Mouse (Mus musculus): Measurements from ENCODE around the gene Ppp1r14b. TPM values are rescaled to one million over a fixed set of nuclear protein-coding genes. Genes with fewer than 3 reads are reported as not detected.

Gene Ppp1r14b
- polyA plus RNA-seq, 1 experiment: 151 TPM

- peaks cover 30% of the 10 kb centered on the region for H3K36me3 ChIP-seq (ENCODE audit: control insufficient read depth, insufficient read depth, low read length, poor library complexity, severe bottlenecking)
- no peak overlapping the region for H3K9ac ChIP-seq (ENCODE audit: low read depth, poor library complexity, severe bottlenecking)
- H3K4me1 ChIP-seq (ENCODE audit: control insufficient read depth, insufficient read depth, low read length): no peaks in the 10 kb centered on the region
- no peak overlapping the region for H3K27ac ChIP-seq (ENCODE audit: insufficient read depth, low read length)
- H3K9me3 ChIP-seq (replicated peaks; ENCODE audit: control insufficient read depth, insufficient read depth, low read length, poor library complexity, severe bottlenecking): no peaks in the 10 kb centered on the region
- TF ChIP-seq POLR2A (IDR thresholded peaks at IDR 0.05; ENCODE audit: insufficient read depth, low read length): no peak
- no peak for TF ChIP-seq CTCF (IDR thresholded peaks at IDR 0.05; ENCODE audit: low read depth, low read length)
- no peak overlapping the region for H3K4me3 ChIP-seq (ENCODE audit: low read depth, low read length)
- no peaks in the 10 kb centered on the region for H3K27me3 ChIP-seq (ENCODE audit: control insufficient read depth, insufficient read depth, low read length, poor library complexity, severe bottlenecking)
Observed at GRCm38 (mm10) chr19:7017541-7018457, 43.0 kb downstream of the Ppp1r14b start.

DNA sequence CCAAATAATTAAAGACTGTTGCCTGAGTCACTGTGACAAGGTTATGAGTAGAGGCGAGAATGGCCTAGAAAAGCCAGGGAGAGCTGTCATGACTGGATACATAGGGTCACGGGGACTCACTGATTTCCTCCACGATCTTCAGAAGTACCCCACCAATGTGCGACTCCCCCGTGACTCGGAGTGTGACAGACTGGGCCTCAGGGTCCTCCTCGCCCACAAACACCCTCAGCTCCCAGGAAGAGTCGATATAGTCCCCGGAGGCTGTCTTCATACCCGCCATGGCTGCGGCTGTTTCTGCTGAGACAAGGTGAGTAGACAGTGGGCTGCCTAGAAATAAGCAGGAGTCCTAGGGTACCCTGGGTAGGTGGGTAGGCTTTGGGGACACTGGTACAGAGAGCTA is 43.8 kb downstream of the Ppp1r14b start:
- no peaks in the 10 kb centered on the region for H3K9me3 ChIP-seq (replicated peaks; ENCODE audit: control insufficient read depth, insufficient read depth, low read length, poor library complexity, severe bottlenecking)
- H3K27me3 ChIP-seq (ENCODE audit: control insufficient read depth, insufficient read depth, low read length, poor library complexity, severe bottlenecking): no peaks in the 10 kb centered on the region
- TF ChIP-seq CTCF (IDR thresholded peaks at IDR 0.05; ENCODE audit: low read depth, low read length) (no peak), EP300 (IDR thresholded peaks at IDR 0.05; ENCODE audit: insufficient read depth, low read depth, low read length) (no peak), POLR2A (IDR thresholded peaks at IDR 0.05; ENCODE audit: insufficient read depth, low read length) (no peak)
- H3K9ac ChIP-seq (ENCODE audit: low read depth, poor library complexity, severe bottlenecking): no peak overlapping the region
- peaks cover 37% of the 10 kb centered on the region for H3K36me3 ChIP-seq (ENCODE audit: control insufficient read depth, insufficient read depth, low read length, poor library complexity, severe bottlenecking)
- H3K4me1 ChIP-seq (ENCODE audit: control insufficient read depth, insufficient read depth, low read length): no peaks in the 10 kb centered on the region
- H3K27ac ChIP-seq (ENCODE audit: insufficient read depth, low read length): no peak overlapping the region
- H3K4me3 ChIP-seq (ENCODE audit: low read depth, low read length): no peak overlapping the region

- Histone ChIP-seq H3K36me3 (ENCODE audit: control insufficient read depth, insufficient read depth, low read length, poor library complexity, severe bottlenecking) (peaks cover 44% of the 10 kb centered on the region), H3K9ac (ENCODE audit: low read depth, poor library complexity, severe bottlenecking) (no peak within 1 kb of the TSS), H3K4me1 (ENCODE audit: control insufficient read depth, insufficient read depth, low read length) (no peaks in the 10 kb centered on the region), H3K4me3 (ENCODE audit: low read depth, low read length) (no peak within 1 kb of the TSS), H3K9me3 (replicated peaks; ENCODE audit: control insufficient read depth, insufficient read depth, low read length, poor library complexity, severe bottlenecking) (no peaks in the 10 kb centered on the region), H3K27me3 (ENCODE audit: control insufficient read depth, insufficient read depth, low read length, poor library complexity, severe bottlenecking) (no peaks in the 10 kb centered on the region), H3K27ac (ENCODE audit: insufficient read depth, low read length) (no peak within 1 kb of the TSS)
- no peak for TF ChIP-seq EP300 (IDR thresholded peaks at IDR 0.05; ENCODE audit: insufficient read depth, low read depth, low read length)
- TF ChIP-seq CTCF (IDR thresholded peaks at IDR 0.05; ENCODE audit: low read depth, low read length): no peak
- TF ChIP-seq POLR2A (IDR thresholded peaks at IDR 0.05; ENCODE audit: insufficient read depth, low read length): no peak
Observed at GRCm38 (mm10) chr19:7019191-7019590, 44.4 kb downstream of the Ppp1r14b start, which contains the start of gene Fermt3. TSS of gene Fermt3 (minus strand) at chr19:7019469.

GRCm38 (mm10) chr19:7020224-7020641 is 45.5 kb downstream of the Ppp1r14b start:
- H3K27ac ChIP-seq (ENCODE audit: insufficient read depth, low read length): no peak overlapping the region
- H3K9me3 ChIP-seq (replicated peaks; ENCODE audit: control insufficient read depth, insufficient read depth, low read length, poor library complexity, severe bottlenecking): no peaks in the 10 kb centered on the region
- H3K4me3 ChIP-seq (ENCODE audit: low read depth, low read length): no peak overlapping the region
- H3K36me3 ChIP-seq (ENCODE audit: control insufficient read depth, insufficient read depth, low read length, poor library complexity, severe bottlenecking): peaks cover 54% of the 10 kb centered on the region
- TF ChIP-seq POLR2A (IDR thresholded peaks at IDR 0.05; ENCODE audit: insufficient read depth, low read length) (no peak), CTCF (IDR thresholded peaks at IDR 0.05; ENCODE audit: low read depth, low read length) (peak; percentile 60), EP300 (IDR thresholded peaks at IDR 0.05; ENCODE audit: insufficient read depth, low read depth, low read length) (no peak)
- no peaks in the 10 kb centered on the region for H3K27me3 ChIP-seq (ENCODE audit: control insufficient read depth, insufficient read depth, low read length, poor library complexity, severe bottlenecking)
- H3K9ac ChIP-seq (ENCODE audit: low read depth, poor library complexity, severe bottlenecking): no peak overlapping the region
- H3K4me1 ChIP-seq (ENCODE audit: control insufficient read depth, insufficient read depth, low read length): no peaks in the 10 kb centered on the region

Other genes starting within 250 kb of the Ppp1r14b start
- 4.5 and 5.2 TPM in 2 replicates for gene Rps6ka4, start 134.3 kb upstream of the Ppp1r14b start, polyA plus RNA-seq (2011; ENCODE audit: insufficient read depth, insufficient read length, low read depth, missing spikeins)
- 1.1 and 1.9 TPM in 2 replicates for gene Ccdc88b, start 116.8 kb upstream of the Ppp1r14b start, polyA plus RNA-seq (2011; ENCODE audit: insufficient read depth, insufficient read length, low read depth, missing spikeins)
- 109 and 112 TPM in 2 replicates for gene Trmt112, start 65.3 kb upstream of the Ppp1r14b start, polyA plus RNA-seq (2011; ENCODE audit: insufficient read depth, insufficient read length, low read depth, missing spikeins)
- 56.4 and 66.9 TPM in 2 replicates for gene Prdx5, start 64.9 kb upstream of the Ppp1r14b start, polyA plus RNA-seq (2011; ENCODE audit: insufficient read depth, insufficient read length, low read depth, missing spikeins)
- 13.6 and 16.7 TPM in 2 replicates for gene Esrra, start 53.2 kb upstream of the Ppp1r14b start, polyA plus RNA-seq (2011; ENCODE audit: insufficient read depth, insufficient read length, low read depth, missing spikeins)
- 1.4 and 1.8 TPM in 2 replicates for gene Catsperz, start 49.6 kb upstream of the Ppp1r14b start, polyA plus RNA-seq (2011; ENCODE audit: insufficient read depth, insufficient read length, low read depth, missing spikeins)
- gene Kcnk4, start 40.5 kb upstream of the Ppp1r14b start, polyA plus RNA-seq (2011; ENCODE audit: insufficient read depth, insufficient read length, low read depth, missing spikeins): 1.5 TPM in 1 of 2 replicates, not detected in the other
- 14.6 and 16.2 TPM in 2 replicates for gene Bad, start 33.1 kb upstream of the Ppp1r14b start, polyA plus RNA-seq (2011; ENCODE audit: insufficient read depth, insufficient read length, low read depth, missing spikeins)
- gene Gpr137, start 32.5 kb upstream of the Ppp1r14b start, polyA plus RNA-seq (2011; ENCODE audit: insufficient read depth, insufficient read length, low read depth, missing spikeins): 9.0 and 12.8 TPM in 2 replicates
- 42.4 and 45.6 TPM in 2 replicates for gene Plcb3, start 1.5 kb downstream of the Ppp1r14b start, polyA plus RNA-seq (2011; ENCODE audit: insufficient read depth, insufficient read length, low read depth, missing spikeins)
- 40.4 and 45.5 TPM in 2 replicates for gene Fkbp2, start 5.5 kb downstream of the Ppp1r14b start, polyA plus RNA-seq (2011; ENCODE audit: insufficient read depth, insufficient read length, low read depth, missing spikeins)
- 44.7 and 49.1 TPM in 2 replicates for gene Vegfb, start 12.7 kb downstream of the Ppp1r14b start, polyA plus RNA-seq (2011; ENCODE audit: insufficient read depth, insufficient read length, low read depth, missing spikeins)
- 14.8 and 15.8 TPM in 2 replicates for gene Dnajc4, start 17.6 kb downstream of the Ppp1r14b start, polyA plus RNA-seq (2011; ENCODE audit: insufficient read depth, insufficient read length, low read depth, missing spikeins)
- gene Nudt22, start 21.1 kb downstream of the Ppp1r14b start, polyA plus RNA-seq (2011; ENCODE audit: insufficient read depth, insufficient read length, low read depth, missing spikeins): 6.8 and 7.7 TPM in 2 replicates
- gene Trpt1, start 21.2 kb downstream of the Ppp1r14b start, polyA plus RNA-seq (2011; ENCODE audit: insufficient read depth, insufficient read length, low read depth, missing spikeins): 7.3 and 8.4 TPM in 2 replicates
- gene Fermt3, start 44.5 kb downstream of the Ppp1r14b start, polyA plus RNA-seq (2011; ENCODE audit: insufficient read depth, insufficient read length, low read depth, missing spikeins): 0.59 and 1.0 TPM in 2 replicates
- 519 and 544 TPM in 2 replicates for gene Stip1, start 65.0 kb downstream of the Ppp1r14b start, polyA plus RNA-seq (2011; ENCODE audit: insufficient read depth, insufficient read length, low read depth, missing spikeins)
- 6.7 and 7.6 TPM in 2 replicates for gene Macrod1, start 81.8 kb downstream of the Ppp1r14b start, polyA plus RNA-seq (2011; ENCODE audit: insufficient read depth, insufficient read length, low read depth, missing spikeins)
- gene Flrt1, start 130.8 kb downstream of the Ppp1r14b start, polyA plus RNA-seq (2011; ENCODE audit: insufficient read depth, insufficient read length, low read depth, missing spikeins): 0.51 and 0.82 TPM in 2 replicates
- 86.7 and 87.5 TPM in 2 replicates for gene Otub1, start 231.3 kb downstream of the Ppp1r14b start, polyA plus RNA-seq (2011; ENCODE audit: insufficient read depth, insufficient read length, low read depth, missing spikeins)
- 584 and 638 TPM in 2 replicates for gene Cox8a, start 242.6 kb downstream of the Ppp1r14b start, polyA plus RNA-seq (2011; ENCODE audit: insufficient read depth, insufficient read length, low read depth, missing spikeins)

Data from ES-Bruce4 (cell line).